Mouse (Mus musculus) ES-E14 (cell line): ENCODE data around the gene Fam3a.

Source experiments
- CHD2 ChIP-seq: IDR thresholded peaks from 2 replicates; pipeline ENCODE4 v1.6.1; 2014; ENCODE audit warnings: mild to moderate bottlenecking, low read depth, low read length, inconsistent platforms
- HCFC1 ChIP-seq: IDR thresholded peaks from 2 replicates; pipeline ENCODE4 v1.6.1; 2012; ENCODE audit warnings: low read length, inconsistent platforms, borderline replicate concordance; ENCODE audit not compliant: insufficient read depth
- MAFK ChIP-seq: IDR thresholded peaks from 2 replicates; pipeline ENCODE4 v1.6.1; 2014; ENCODE audit warnings: mild to moderate bottlenecking, low read depth, low read length, inconsistent platforms; ENCODE audit not compliant: insufficient read depth
- ZC3H11A ChIP-seq: IDR thresholded peaks from 2 replicates; pipeline ENCODE4 v1.6.1; 2012; ENCODE audit warnings: low read depth, mild to moderate bottlenecking, inconsistent platforms, low read length, borderline replicate concordance
- ZNF384 ChIP-seq: IDR thresholded peaks from 2 replicates; pipeline ENCODE4 v1.6.1; 2012; ENCODE audit warnings: low read depth, low read length, inconsistent platforms

GRCm38 (mm10) chrX:74352645-74353466 is 40.2 kb downstream of the Fam3a start:
- no peak for TF ChIP-seq MAFK
- no peak for TF ChIP-seq ZC3H11A
- TF ChIP-seq ZNF384, result no peak
- TF ChIP-seq HCFC1, result no peak
- TF ChIP-seq CHD2, result no peak
